Mouse (Mus musculus) ovary, postnatal 10 days (tissue): ENCODE data around the gene Erfe.

Source experiments
- DNase-seq: peaks from one replicate; pipeline ENCODE4 v3.0.0; 2022; ENCODE audit warnings: low spot score

The Erfe gene

DNA sequence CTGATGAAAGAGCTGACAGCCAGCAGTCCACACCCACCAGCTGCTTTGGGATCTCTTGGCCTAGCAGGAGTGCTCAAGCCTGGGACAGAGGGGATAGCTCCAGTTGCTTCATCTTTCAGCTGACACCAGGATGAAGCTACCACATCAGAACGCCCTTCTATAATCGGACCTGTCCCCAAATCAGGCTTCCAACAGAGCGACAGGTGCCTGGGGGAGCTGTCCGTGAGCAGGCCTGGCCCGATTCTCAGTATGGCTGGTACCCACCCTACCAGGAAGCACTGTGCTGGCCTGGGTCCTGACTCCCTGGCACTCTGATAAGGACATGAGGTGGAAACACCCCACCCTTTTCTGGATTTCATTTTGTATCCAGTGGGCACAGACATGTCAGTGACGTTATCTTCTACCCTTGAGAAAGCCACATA, 7.2 kb downstream of the Erfe start:
- no peak for DNase-seq

DNA sequence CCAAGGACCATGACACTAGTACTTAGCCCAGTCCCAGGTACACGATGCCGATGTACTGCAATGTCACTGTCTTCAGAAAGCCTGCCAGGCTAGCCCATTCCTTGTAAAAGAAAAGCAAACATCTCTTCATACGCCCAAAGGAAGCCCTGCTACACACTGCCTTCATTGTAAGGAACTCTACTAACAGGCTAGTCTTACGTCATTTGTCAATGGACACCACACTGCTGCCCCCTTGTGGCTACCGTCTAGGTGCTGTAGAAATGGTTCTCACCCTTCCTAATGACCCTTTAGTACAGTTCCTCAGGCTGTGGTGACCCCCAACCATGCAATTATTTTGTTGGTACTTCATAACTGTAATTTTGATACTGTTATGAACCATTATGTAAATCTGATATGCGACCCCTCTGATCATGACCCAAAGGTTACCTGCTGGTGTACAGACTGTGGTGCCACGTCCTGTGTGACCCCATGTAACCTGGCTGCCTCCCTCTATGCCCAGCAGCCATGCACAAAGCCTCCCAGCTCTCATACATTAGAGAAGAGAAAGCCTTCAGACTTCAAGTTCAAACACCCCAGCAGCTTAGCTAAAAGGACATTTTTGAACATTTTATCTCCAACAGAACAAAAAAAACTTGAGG, 14.3 kb downstream of the Erfe start:
- peak; percentile 31 for DNase-seq

DNA sequence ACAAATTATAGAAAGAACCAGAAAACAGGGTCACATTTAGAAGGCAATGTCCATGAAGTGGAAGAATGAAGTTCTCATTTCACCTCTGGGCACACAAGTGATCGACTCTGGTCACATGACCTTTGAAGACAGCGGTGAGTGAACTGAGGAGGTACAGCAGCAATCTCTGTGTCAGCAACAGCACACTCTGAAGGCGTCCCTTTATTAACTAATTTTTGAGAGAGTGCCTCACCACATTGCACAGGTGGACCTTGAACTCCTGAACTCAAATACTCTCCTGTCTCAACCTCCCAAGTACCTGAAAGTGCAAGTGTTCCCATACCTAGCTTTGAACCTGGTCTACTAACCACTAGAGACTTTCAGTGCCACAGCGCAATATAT, 14.9 kb downstream of the Erfe start:
- no peak for DNase-seq

DNA sequence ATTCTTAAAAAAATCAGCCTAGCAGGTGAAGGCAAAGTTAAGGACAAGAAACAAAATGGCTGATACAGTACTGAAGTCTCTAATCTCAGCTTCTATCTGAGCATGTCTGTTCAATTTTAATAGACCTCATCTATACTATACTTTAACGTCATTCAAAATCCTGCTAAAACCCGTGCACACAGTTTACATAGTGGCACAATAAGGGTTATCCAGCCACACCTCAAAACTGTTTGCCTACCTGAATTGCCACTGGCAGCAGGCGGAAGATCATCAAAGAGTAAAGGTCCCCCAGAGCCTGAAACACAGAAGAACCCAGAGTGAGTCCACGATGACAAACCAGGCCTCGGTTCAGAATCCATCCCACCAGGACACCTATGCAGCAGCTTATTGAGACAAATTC, 24.1 kb downstream of the Erfe start:
- no peak for DNase-seq

DNA sequence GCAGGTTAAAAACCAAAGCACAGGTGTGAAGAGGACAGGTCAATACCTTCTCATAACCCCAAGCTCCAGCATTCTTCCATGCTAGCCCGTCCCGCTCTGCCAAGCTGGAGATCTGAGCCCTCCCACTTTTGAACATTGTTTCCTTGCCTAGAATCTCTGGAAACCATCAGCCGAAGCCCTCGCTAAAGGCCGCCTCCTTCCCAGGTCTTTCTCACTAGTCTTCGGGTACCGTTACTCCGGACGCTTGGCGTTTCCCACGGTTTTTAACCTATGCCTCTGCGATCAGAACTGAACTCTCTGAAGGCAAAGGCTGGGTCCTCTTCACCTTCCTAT, 31.7 kb downstream of the Erfe start:
- peak; percentile 9 for DNase-seq

DNA sequence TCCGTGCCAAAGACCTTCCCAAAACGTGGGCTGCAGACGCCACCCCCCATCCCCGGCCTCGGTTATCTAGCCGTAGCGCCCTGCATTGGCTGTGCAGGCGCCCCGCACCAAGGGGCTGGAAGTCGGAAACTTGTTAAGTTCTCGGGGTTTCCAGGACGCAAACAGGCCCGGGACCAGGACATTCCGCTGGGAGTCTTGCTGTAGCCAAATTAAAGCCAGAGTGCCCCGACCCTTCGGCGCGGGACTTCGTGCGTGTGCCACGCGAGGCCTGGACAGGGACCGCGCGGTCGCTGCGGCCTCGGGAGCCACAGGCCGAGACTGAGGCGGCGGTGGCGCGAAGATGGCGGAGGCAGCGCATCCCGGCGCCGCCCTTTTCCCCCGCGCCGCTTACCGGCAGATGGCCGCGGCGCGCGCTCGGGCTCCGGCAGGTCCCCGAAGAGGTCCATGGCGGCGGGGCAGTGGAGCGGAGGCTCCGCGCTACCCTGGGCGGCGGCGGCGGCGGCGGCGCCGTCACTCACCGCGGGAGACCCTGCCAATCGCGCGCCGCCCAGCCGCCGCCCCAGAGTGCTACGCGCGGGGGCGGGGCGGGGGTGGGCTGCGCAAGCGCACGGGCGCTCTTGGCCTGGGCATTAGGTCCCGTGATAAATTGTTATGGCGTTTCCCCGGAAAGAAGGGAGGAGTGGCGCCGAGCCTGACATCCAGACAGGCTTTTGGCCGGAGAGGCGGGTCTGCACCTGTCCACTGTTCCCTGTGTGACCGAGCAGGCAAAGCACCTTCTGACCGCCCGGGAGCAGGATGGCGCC, 32.2 kb downstream of the Erfe start, which contains the start of gene Ilkap:
Gene Ilkap (minus strand): TSS at position 556 of the 803 bp plus-strand sequence.
- peak; percentile 49 for DNase-seq

DNA sequence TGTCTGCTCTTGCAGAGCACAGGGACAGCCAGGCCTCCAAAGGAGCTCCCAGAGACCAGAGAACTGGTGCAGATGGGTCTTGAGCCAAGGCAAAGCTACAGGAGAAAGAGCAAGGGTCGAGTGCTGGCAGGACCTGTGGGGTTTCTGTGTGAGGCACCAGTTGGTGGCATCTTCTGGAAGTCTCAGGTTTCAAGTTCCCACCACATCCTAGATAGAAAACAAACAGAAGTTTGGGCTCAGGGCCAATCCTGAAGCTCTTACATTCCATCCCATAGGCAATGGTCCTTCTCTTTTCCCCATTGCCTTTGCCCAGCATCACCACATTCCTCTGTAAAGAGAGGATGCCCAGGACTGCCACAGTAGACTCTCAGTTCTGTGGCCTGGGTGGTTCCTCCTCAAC, 38.7 kb downstream of the Erfe start:
- DNase-seq = no peak

DNA sequence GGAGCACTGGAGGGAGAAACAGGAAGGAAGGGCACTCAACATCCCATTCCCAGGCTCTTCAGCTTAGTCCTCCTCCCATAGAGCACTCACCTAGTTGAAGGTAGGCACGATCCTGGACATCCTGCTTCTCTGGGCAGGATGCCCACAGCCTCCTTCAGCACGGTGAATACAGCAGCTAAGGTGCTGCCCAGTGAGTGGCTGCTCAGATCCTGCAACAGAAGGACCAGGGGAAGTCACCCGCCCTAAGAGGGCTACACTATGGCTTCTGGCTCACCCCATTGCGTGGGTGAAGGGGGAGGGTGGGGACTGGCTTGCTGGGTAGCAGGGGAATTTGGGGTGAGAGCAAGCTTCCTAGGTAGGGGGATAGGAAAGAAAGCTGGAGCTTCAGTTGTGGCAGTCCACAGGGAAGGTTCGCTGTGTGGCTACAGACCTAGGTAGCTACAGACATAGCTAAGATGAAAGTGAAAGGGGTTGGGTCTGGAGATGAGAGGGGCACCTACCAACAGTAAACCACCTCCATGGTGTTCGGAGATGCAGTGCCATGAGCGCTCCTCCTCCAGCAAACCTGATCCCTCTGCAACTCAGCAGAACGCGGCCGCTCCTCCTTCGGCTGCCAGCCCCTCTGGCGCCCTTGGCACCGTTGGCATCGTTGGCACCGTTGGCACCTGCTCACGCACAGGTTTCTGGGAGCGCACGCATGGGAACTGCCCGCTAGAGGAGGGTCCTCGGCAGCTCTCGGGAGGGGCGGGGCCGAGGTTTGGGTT, 39.4 kb downstream of the Erfe start:
- DNase-seq = no peak

DNA sequence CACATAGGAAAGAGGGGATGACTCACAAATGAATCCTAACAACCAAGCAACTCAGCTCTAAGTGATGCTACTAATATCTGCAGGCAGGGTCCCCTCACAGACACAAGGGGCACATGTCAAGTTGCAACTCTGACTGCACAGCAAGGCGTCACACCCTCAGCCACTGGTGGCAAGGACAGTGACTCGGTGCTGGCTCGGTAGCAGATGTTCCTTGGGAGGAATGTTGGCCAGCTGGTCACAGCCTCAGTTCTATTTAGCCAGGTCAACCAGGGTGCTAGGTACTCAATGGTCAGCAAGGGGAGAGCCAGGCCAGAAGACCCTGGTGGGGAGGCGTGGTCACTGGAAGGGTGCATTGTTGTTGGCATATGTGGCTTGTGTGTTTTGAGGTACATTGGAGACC, 41.6 kb downstream of the Erfe start:
- no peak for DNase-seq

DNA sequence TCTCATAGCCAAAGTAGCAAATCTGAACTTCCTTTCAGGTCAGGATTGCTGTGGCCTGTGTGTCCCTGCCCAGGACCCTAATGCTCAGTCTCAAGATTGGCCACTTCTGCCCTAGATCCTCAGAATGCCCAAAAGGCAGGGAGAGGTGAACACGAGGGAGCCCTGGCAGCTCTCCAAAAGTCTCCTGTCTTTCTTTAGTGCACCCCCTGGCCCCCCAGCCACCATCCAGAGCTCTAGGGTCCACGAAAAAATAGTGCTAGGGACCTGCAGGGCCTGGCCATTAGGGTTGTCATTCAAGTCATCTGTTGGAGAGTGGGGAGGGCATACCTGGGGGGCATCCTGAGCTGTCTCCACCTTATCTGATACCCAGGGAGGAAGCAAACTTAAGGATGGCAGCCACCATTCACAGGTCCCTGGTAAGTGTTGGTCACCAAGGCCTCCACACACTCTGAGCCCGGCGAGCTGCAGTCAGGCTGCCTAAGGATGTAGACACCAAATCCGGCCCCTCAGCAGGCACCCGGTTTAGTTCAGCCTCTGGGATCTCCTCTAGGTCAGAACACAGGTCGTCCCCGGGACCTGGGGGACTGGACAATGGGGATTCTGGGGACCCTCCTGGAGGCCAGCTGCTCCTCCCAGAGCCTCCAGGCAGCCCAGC, 45.5 kb downstream of the Erfe start:
- DNase-seq = no peak

DNA sequence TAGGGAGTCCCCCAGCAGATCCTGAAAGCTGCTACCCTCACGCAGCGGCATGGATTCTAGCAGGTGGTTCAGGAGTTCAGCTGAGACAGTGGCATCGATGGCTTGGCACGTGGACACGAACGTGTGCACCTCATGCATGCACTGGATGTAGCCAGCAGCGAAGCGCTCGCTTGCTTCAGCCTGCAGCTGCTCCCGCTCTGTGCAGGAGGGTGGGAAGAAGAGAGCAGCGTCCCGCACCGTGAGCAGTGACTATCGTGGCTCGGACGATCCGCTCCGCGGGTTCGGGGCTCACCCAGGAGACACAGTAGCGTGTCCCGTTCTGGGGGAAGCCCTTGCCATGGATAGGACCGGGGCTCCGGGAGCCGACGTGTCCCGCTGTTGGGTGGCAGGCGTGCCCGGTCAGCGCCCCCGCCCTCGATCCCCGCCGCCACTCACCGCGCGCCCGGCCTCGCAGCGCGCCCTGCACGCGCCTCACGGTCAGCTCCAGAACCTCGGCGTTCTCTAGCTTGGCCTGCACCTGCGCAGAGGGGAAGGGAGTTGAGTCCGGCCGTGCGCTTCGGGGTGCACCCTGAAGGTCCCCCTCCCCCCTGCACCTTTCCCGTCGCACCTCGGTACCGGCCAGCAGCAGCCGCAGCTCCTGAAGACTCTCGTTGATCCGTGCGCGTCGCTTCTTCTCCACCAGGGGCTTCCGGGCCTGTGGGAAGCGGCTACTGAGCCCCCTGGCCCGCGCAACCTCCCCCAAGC, 46.2 kb downstream of the Erfe start:
- DNase-seq = no peak

DNA sequence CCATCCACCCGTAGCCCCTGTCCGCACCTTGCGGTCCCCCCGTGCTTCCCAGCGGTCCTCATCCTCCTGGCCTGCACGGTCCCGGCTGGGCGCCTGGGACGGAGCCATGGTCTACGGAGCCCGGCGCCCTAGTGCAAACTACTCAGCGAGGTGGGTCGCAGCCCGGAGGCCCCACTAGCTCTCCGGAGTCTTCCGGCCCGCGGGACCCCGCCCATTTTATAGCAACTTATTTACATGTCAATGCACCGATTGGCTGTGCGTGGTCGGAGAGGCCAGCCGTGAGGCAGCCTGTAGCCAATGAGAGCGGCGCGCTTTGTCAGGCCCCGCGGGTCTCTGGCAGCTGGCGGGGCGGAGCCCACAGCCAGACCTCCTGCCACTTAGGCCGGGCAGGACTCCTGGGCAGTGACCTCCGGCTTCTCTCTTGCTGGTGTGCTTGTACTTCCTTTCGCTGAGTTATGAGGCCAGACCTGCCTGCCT, 46.8 kb downstream of the Erfe start:
- DNase-seq = peak; percentile 68

DNA sequence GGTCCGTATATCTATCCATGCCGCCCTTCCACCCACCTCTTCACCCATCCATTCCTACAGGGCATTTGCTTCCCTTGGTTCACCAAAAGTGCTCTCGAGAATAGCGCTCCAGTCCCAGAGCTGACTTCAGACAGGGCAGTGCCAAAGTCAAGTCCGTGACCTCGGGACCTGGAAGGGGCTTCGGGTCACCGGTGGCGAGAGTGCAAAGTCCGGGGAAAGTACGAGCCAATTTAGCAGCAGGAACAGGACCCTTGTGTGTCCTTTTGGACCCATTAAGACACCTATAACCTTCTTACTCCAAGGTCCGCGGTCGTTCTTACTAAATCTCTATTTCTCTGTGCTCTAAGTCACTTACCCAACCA, 47.3 kb downstream of the Erfe start:
- no peak for DNase-seq

DNA sequence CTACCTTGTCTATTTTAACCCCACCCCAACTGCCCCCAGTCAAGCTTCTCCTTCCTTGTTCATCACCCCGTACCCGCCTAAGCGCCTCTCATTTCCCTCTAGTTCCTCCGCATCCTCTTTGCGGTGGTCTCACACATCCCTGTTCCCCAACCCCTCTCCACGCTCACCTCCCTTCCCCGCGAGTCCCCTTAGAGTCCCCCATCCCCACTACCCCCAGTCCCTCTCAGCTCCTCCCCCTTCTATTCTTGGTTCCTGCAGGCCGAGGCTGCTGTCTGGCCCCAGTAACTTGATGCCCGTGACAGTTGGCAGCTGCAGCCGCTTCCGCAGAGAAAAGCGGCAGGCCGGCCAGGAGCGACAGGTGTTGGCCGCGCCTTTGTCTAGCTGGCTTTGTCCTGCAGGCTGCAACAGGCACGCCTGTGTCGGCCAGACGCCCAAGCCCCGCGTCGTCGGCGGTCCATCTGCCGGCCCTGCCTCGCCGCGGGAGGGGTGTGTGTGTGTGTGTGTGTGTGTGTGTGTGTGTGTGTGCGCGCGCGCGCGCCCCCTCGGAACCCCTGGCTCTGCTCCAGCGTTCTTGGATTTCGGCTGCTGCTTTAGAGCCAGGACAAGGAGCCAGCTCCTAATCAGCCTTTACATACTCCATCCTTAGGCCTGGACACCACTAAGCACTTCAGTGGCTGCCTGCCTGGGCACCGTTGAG, 47.8 kb downstream of the Erfe start, which contains the start of gene Hes6:
Gene Hes6 (minus strand): TSS at position 141 of the 697 bp plus-strand sequence.
- DNase-seq = peak; percentile 65

DNA sequence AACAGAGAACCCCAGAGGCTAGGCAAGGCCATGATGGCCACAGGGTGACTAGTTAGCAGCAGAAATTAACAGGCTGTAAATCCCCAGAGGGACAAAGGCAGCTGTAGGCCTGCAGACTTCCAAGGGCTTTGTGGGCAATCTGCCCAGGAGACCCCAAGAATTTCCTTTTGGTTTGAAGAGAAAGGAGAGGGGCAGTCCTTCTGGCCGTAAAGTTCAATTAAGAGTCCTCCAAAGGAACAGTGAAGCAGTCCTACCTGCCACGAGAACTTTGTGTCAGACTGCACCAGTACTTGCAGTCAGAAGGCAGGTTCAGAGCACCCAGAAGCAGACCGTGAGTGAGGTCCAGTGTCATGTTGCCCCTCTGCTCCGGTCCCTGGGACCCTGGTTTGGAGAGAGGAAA, 48.7 kb downstream of the Erfe start:
- no peak for DNase-seq

DNA sequence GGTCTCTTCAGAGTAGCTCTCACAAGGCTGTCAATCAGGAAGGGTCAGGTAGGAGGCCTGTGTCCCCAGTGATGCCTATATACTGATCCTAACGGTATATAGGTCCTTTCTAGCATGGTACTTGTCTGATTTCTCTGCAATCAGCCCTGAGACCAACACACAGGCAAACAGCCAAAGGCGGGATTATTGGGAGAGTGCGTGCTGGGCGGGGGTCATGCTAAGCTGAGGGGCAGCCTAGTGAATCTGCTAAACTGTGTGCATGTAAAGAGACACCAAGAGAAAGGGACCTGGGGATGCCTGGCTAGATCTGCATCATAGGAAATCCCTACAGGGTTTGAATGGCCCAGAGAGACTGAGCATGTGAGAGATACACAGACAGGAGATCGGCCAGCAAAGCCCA, 49.1 kb downstream of the Erfe start:
- no peak for DNase-seq

DNA sequence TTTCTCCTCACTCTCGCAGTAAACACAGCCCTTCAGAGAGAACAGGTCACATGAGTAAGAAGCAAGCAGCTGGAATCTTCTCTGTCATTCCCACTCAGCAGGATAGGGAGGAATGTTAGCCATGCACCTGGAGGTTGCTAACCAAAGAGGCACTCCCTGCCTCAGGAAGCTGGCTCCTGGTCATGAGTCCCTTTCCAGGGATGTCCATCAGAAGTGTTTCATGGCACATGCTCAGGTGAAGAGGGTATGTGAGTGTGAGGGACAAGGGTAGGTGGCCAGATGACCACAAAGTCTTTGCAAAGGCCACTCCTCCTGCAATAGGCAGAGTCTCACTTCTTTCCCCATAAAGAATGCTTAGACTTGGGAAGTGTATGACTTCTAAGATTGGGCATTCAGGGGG, 51.8 kb downstream of the Erfe start:
- DNase-seq = no peak

DNA sequence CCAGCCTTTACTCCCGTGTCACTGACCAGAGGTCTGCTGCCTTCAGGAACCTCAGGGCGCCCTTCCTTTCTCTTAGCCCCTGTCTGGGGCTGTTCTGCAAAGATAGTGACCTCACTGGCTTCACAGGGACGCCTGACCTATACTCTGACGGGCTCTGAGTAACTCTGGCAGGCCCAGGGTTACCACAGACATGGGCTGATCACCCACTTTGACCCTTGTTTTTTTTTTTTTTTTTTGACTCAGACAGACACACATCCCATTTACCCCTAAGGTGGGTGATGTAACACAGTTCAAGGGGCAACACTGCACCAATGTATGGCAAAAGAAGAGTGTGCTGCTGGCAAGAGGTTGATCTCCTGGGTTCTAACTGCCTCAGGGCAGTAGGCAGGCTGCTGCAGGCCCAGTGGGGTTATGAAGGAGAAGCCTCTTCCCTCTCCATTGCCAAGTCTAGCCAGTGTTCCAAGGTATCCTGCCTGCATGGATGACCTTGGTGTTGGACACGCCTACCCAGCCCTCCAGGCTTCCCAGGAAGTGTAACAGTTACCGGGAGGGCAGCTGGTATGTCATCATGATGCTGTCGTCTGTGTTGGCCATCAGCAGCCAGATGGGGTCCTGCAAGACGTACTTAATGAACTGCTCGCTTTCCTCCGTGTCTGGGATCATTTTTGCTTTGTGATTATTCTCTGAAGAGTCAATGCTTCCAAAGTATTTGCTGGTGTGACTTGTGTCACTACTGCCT, 53.8 kb downstream of the Erfe start:
- no peak for DNase-seq

DNA sequence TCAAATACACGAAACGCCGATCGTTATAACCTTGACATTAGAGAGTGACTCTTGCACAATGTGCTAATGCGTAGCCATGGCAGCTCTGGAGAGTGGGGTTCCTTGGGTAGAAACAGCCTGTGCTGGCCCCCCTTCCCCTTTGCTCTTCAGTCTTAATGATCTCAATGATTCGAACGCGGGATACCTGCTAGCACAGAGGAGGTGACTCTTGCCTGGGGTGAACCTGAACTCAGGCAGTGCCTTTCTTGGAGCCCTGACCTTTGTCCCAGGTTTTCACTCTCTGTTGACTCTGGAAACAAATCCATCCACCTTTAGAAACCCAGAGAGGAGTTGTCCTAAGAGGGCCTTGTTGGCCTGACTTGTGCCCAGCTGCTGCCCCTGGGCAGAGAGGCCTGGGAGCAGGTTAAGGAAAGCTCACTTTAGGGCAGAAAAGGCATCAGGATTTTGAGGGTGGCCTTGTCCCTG, 54.4 kb downstream of the Erfe start:
- no peak for DNase-seq
